Mouse (Mus musculus) thymus, postnatal 10 days (tissue): Measurements from ENCODE around the gene Ndn.

Source experiments
- DNase-seq, 2 experiments: peaks; one replicate each; pipeline ENCODE4 v3.0.0; 2021; ENCODE audit warnings: low spot score in 2 of 2

The Ndn gene

DNA sequence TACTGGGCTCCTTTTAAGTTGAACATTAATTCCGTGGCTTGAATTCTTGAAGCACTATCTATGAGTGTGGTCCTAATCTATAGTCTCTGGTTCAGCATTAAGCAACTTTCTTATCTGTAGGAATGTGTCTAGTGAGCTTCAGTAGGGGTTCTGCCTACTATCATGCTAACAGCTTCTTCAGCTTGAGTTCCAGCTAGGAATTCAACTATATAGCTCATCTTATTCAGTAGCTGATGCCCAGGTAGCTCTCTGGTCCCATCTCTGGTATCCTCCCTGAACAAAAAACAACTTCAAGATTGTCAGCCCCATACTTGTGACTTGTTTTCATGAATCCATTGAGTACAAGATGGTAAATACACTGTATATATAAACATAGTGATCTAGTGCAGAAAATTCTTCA lies at the start of gene Ndn:
Gene Ndn (plus strand): TSS at position 301 of the 400 bp plus-strand sequence.
- DNase-seq = no peak

DNA sequence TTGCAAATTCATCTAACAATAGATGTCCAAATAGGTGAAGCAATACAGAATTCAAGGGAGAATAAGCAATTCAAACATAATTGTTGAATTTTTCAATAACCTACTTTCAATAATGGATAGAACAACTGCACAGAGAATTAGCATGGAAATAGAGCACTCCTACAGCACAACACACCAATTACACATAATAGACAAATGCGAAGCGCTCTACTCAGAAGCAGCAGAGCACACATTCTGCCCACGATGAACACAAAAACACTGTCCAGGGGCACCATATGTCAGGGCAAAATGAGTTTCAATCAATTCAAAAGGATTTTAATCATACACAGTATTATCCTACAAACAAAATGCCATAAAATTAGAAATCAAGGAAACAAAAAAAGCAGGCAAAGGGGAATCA lies 43.9 kb upstream of the Ndn start:
- DNase-seq = no peak

GRCm38 (mm10) chr7:62306896-62307614 lies 39.3 kb upstream of the Ndn start:
- DNase-seq = no peak

GRCm38 (mm10) chr7:62316793-62317192 lies 29.6 kb upstream of the Ndn start:
- DNase-seq = no peak

GRCm38 (mm10) chr7:62345411-62345810 lies 958 bp upstream of the Ndn start:
- DNase-seq = no peak

DNA sequence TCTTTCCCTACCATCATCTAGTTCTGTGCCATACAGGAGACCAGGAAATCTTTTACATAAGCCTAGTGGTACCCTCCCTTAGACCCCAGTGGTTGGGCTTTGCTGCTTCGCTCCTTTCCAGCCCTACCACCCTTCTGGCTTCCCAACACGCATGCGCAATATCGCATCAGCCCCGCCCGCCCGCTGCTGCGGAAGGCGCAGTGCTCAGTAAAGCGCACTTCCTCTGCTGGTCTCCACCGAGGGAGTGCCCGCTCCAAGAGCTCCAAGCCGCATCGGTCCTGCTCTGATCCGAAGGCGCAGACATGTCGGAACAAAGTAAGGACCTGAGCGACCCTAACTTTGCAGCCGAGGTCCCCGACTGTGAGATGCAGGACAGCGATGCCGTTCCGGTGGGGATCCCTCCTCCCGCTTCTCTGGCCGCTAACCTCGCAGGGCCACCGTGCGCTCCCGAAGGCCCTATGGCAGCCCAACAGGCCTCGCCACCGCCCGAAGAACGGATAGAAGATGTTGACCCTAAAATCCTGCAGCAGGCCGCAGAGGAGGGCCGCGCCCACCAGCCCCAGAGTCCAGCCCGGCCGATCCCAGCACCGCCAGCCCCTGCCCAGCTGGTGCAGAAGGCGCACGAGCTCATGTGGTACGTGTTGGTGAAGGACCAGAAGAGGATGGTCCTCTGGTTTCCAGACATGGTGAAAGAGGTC lies 1.9 kb downstream of the Ndn start:
- peak in 1 of 2 experiments; percentile 3 for DNase-seq

- DNase-seq = no peak
These were observed 2.4 kb downstream of the Ndn start for GRCm38 (mm10) chr7:62348804-62349190.

GRCm38 (mm10) chr7:62351266-62351665 lies 4.9 kb downstream of the Ndn start:
- no peak for DNase-seq

DNA sequence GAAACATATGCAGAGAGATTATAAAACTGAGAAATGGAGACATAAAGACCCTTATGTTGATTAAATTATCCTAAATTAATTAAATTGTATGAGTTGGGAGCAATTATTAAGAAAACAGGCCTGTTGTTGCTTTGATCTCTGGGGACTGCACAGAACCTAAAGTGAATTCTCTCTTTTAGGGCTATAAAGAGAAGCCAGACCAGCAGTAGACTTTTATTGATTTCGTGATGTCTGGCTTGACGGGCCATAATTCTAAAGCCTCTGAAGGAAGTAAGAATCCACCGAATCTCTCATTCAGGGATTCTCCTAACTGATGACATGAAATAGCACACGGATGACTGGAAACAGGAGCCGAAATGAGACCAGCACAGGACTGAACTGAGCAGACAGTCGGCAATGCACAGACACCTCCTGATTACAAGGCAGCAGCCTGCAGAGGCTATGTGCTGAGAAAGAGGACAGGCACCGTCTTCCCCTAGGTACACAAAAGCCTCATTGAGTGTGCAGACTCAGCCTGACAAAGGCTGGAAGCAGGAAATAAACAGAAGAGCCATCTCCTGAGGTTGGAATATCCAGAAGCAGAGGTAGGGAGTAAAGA lies 18.8 kb downstream of the Ndn start:
- no peak for DNase-seq

DNA sequence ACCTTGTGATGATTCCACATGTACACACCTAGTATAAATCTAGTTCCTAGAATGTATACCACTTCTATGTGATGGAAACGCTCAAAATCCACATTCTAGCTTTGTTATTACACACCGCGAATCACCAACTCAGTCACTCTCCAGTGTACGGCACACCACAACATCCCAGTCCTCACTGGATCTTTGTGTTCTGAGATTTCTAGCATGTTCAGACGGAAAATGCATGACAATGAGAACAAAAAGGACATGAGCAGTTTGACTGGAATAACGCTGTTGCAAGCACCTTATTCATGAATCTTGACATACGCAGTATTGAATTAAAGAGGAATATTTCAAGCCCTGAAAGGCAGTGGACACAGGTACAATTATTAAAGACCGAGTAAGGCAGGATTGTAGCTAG lies 20.4 kb downstream of the Ndn start:
- DNase-seq = no peak

- no peak for DNase-seq
These were observed 29.3 kb downstream of the Ndn start for GRCm38 (mm10) chr7:62375658-62376057.

DNA sequence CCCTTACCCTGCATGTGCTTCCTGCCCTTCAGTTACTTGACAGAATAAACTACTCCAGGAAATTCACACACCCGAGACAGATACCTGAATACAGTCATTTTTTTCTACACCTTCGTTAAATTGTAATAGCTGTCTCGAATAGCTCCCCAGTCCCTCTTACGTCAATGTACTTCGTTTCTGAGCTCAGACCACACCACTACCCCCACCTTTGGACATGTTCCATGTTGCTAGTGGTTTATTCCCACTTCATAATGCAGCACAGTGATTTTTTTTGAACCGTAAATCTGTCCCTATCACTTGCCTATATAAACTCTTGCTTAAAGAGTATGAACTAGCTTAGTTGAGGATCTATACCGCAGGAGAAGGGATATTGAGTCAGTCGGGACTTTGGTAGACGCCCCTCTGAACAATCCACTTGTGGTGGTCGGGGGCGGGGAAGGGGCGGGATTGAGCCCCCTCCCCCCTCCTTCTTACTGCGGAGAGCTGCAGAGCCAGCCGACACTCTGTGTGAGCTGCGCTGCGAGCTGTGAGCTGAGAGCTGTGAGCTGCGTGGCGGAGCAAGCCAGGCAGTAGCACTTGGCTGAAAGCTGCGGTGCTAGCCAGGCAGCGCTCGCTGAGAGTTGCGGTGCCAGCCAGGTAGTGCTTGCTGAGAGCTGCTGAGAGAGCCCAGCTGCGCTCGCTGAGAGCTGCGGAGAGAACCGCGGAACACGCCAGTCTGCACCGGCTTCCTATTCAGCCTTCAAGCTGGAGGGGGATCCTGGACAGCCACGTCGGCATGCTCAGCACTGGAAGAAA lies 30.3 kb downstream of the Ndn start, which contains the start of gene Magel2:
Gene Magel2 (plus strand): TSS at position 501 of the 795 bp plus-strand sequence.
- DNase-seq = no peak

- no peak for DNase-seq
These were observed 30.9 kb downstream of the Ndn start for GRCm38 (mm10) chr7:62377313-62377712.

GRCm38 (mm10) chr7:62378529-62378928 lies 32.2 kb downstream of the Ndn start:
- DNase-seq = no peak

- DNase-seq = no peak
These were observed 36.0 kb downstream of the Ndn start for GRCm38 (mm10) chr7:62382391-62382790.

DNA sequence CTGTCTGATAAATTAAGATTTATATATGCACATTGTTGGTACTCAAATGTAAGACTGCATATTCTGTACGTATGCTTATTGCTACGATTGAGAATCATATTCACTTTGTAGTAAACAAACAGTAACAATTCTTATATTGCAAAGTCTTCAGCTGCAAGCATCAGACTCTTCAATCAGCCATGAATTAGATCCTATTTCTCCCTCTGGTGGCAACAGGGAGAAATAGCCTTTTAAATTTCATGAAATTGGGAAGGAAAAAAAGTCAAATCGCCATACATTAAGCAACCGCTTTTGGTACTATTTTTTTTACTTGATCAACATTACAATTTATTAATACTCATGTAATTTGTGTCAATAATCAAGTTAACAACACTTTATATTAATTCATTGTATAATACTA lies 41.9 kb downstream of the Ndn start:
- DNase-seq = no peak

GRCm38 (mm10) chr7:62392202-62392601 lies 45.8 kb downstream of the Ndn start:
- DNase-seq = no peak
